In genomic region chr19:10880085-10880974, GRCm38 (mm10) we compare ENCODE assay signal across 8 mouse cellular contexts. TPM values are rescaled to one million over a fixed set of nuclear protein-coding genes. Genes with fewer than 3 reads are reported as not detected.
DNase-seq lines count a peak whose midpoint lies in the region; ATAC-seq lines count a peak whose summit lies in the region.

No protein-coding gene starts in this region.

- ATAC-seq in intestine, embryonic 16.5 days = peak; percentile 64
- no peak for ATAC-seq in neural tube, embryonic 14.5 days (ENCODE audit: low read depth)

- peak overlapping the region; percentile 66 for H3K4me3 ChIP-seq in intestine, embryonic 16.5 days (ENCODE audit: low read length)
- H3K4me3 ChIP-seq in neural tube, embryonic 14.5 days (ENCODE audit: low read depth, low read length) = peak overlapping the region; percentile 45

- peak; percentile 40 for DNase-seq in ovary, postnatal 36 days (ENCODE audit: low spot score)
- no peak for DNase-seq in ovary, adult 18-20 months (ENCODE audit: low spot score)
- peak; percentile 58 to 70 for DNase-seq in cerebellum, postnatal 14 days
- DNase-seq in heart, adult 11 months = peak; percentile 98
- peak; percentile 84 to 85 for DNase-seq in lung, adult 18-20 months
- DNase-seq in ovary, postnatal 14 days (ENCODE audit: low spot score) = no peak

- peaks cover 3% of the 10 kb centered on the region; the same call in 1 of the 2 replicates for H3K9me3 ChIP-seq in intestine, embryonic 16.5 days (ENCODE audit: control insufficient read depth, low read length)
- no peaks in the 10 kb centered on the region for H3K9me3 ChIP-seq in neural tube, embryonic 14.5 days (ENCODE audit: control insufficient read depth, low read length)

- WGBS in intestine, embryonic 16.5 days = 39% methylated on average over 6 of the region's 7 CpGs
- WGBS in neural tube, embryonic 14.5 days = 35% methylated on average over 7 of the region's 7 CpGs

- peak overlapping the region; percentile 74; the same call in 1 of the 2 replicates for H3K9ac ChIP-seq in intestine, embryonic 16.5 days (ENCODE audit: low read depth, low read length)
- H3K9ac ChIP-seq in neural tube, embryonic 14.5 days (replicated peaks; ENCODE audit: low read depth, low read length) = peak overlapping the region; percentile 65; the same call in 1 of the 2 replicates

- H3K27ac ChIP-seq in intestine, embryonic 16.5 days (ENCODE audit: low read length) = no peak overlapping the region; the same call in 1 of the 2 replicates
- no peak overlapping the region for H3K27ac ChIP-seq in neural tube, embryonic 14.5 days (ENCODE audit: low read depth, low read length)

- no peaks in the 10 kb centered on the region for H3K27me3 ChIP-seq in intestine, embryonic 16.5 days (replicated peaks; ENCODE audit: control insufficient read depth, insufficient read depth, low read length)
- no peaks in the 10 kb centered on the region for H3K27me3 ChIP-seq in neural tube, embryonic 14.5 days (ENCODE audit: control insufficient read depth, insufficient read depth, low read length)

- peaks cover 15% of the 10 kb centered on the region for H3K4me1 ChIP-seq in intestine, embryonic 16.5 days (ENCODE audit: control insufficient read depth, insufficient read depth, low read length)
- H3K4me1 ChIP-seq in neural tube, embryonic 14.5 days (ENCODE audit: control insufficient read depth, insufficient read depth, low read length) = peaks cover 9% of the 10 kb centered on the region; the same call in 1 of the 2 replicates

- peak overlapping the region; percentile 93 for H3K4me2 ChIP-seq in intestine, embryonic 16.5 days (ENCODE audit: low read depth, low read length)
- H3K4me2 ChIP-seq in neural tube, embryonic 14.5 days (ENCODE audit: low read depth, low read length) = peak overlapping the region; percentile 89

- no peaks in the 10 kb centered on the region for H3K36me3 ChIP-seq in intestine, embryonic 16.5 days (ENCODE audit: control insufficient read depth, insufficient read depth, low read length)
- H3K36me3 ChIP-seq in neural tube, embryonic 14.5 days (ENCODE audit: control insufficient read depth, insufficient read depth, low read length) = no peaks in the 10 kb centered on the region

RNA-seq across cellular contexts. Expression of gene Tmem109, which starts 1.5 kb away (rescaled TPM):
- 72.8 and 78.7 TPM in 2 replicates for polyA plus RNA-seq in intestine, embryonic 16.5 days (2015; fragmentation: Nextera tagmentation; extraction: Ambion mirVana)
- 36.3 and 39.1 TPM in 2 replicates for polyA plus RNA-seq in neural tube, embryonic 14.5 days (2014; fragmentation: Nextera tagmentation; extraction: Ambion mirVana)

RNA-seq across cellular contexts. Expression of gene Tmem132a, which starts 10.6 kb away (rescaled TPM):
- polyA plus RNA-seq in intestine, embryonic 16.5 days (2015; fragmentation: Nextera tagmentation; extraction: Ambion mirVana) = 29.9 and 32.3 TPM in 2 replicates
- 132 and 146 TPM in 2 replicates for polyA plus RNA-seq in neural tube, embryonic 14.5 days (2014; fragmentation: Nextera tagmentation; extraction: Ambion mirVana)

RNA-seq across cellular contexts. Expression of gene Prpf19, which starts 14.7 kb away (rescaled TPM):
- polyA plus RNA-seq in intestine, embryonic 16.5 days (2015; fragmentation: Nextera tagmentation; extraction: Ambion mirVana) = 32.1 and 35.0 TPM in 2 replicates
- polyA plus RNA-seq in neural tube, embryonic 14.5 days (2014; fragmentation: Nextera tagmentation; extraction: Ambion mirVana) = 37.6 and 48.8 TPM in 2 replicates

RNA-seq across cellular contexts. Expression of gene Zp1, which starts 40.1 kb away (rescaled TPM):
- not detected in 2 replicates for polyA plus RNA-seq in intestine, embryonic 16.5 days (2015; fragmentation: Nextera tagmentation; extraction: Ambion mirVana)
- polyA plus RNA-seq in neural tube, embryonic 14.5 days (2014; fragmentation: Nextera tagmentation; extraction: Ambion mirVana) = not detected in 2 replicates

RNA-seq across cellular contexts. Expression of gene Slc15a3, which starts 40.8 kb away (rescaled TPM):
- 0.48 and 0.56 TPM in 2 replicates for polyA plus RNA-seq in intestine, embryonic 16.5 days (2015; fragmentation: Nextera tagmentation; extraction: Ambion mirVana)
- polyA plus RNA-seq in neural tube, embryonic 14.5 days (2014; fragmentation: Nextera tagmentation; extraction: Ambion mirVana) = 0.36 and 0.52 TPM in 2 replicates

Comparison
In these comparisons a context has a peak if more than half of its experiments do, and no peak if none do; other contexts are left out.
1. DNase-seq: peak in ovary, postnatal 36 days (single experiment), cerebellum, postnatal 14 days (2 of 2), heart, adult 11 months (single experiment) and lung, adult 18-20 months (2 of 2); none in ovary, adult 18-20 months (single experiment) and ovary, postnatal 14 days (single experiment).